Mouse (Mus musculus) lung, postnatal 36 days (tissue): ENCODE measurements at regions not wholly inside any gene's neighbourhood (a gene's known extent, or its start where the extent isn't known, plus 50 kb on each side); places are given as distances from the start of the nearest gene placed in this dataset.

Experiments used
- DNase-seq: peaks from one replicate; pipeline ENCODE4 v3.0.0; 2022; ENCODE audit warnings: mixed read lengths

- no peak for DNase-seq
Observed at GRCm38 (mm10) chr5:118354127-118354526, 109.1 kb downstream of the 2410131K14Rik start.

GRCm38 (mm10) chr5:118354871-118355270, 109.8 kb downstream of the 2410131K14Rik start:
- no peak for DNase-seq

- DNase-seq: no peak
Observed at GRCm38 (mm10) chr5:118355287-118355686, 110.3 kb downstream of the 2410131K14Rik start.

- DNase-seq: peak; percentile 80
Observed at GRCm38 (mm10) chr5:118355691-118356337, 110.8 kb downstream of the 2410131K14Rik start.

- peak; percentile 21 for DNase-seq
Observed at GRCm38 (mm10) chr5:118359646-118360373, 114.8 kb downstream of the 2410131K14Rik start.

- no peak for DNase-seq
Observed at GRCm38 (mm10) chr5:118360374-118361064, 115.5 kb downstream of the 2410131K14Rik start.

- no peak for DNase-seq
Observed at GRCm38 (mm10) chr5:118361133-118361852, 116.3 kb downstream of the 2410131K14Rik start.

- no peak for DNase-seq
Observed at GRCm38 (mm10) chr5:118361853-118362406, 116.9 kb downstream of the 2410131K14Rik start.

- DNase-seq: no peak
Observed at GRCm38 (mm10) chr5:118362738-118363137, 117.7 kb downstream of the 2410131K14Rik start.

GRCm38 (mm10) chr5:118363154-118363553, 118.1 kb downstream of the 2410131K14Rik start:
- no peak for DNase-seq

- DNase-seq: no peak
Observed at GRCm38 (mm10) chr5:118364646-118365045, 119.6 kb downstream of the 2410131K14Rik start.

- peak; percentile 29 for DNase-seq
Observed at GRCm38 (mm10) chr5:118365196-118365595, 120.2 kb downstream of the 2410131K14Rik start.

GRCm38 (mm10) chr5:118365651-118366050, 120.6 kb downstream of the 2410131K14Rik start:
- peak; percentile 30 for DNase-seq

- DNase-seq: no peak
Observed at GRCm38 (mm10) chr5:118367047-118367446, 122.0 kb downstream of the 2410131K14Rik start.

- DNase-seq: peak; percentile 26
Observed at GRCm38 (mm10) chr5:118373581-118373981, 128.6 kb downstream of the 2410131K14Rik start.

- DNase-seq: peak; percentile 83
Observed at GRCm38 (mm10) chr5:118374968-118375367, 129.9 kb downstream of the 2410131K14Rik start.

GRCm38 (mm10) chr5:118375916-118376315, 130.9 kb downstream of the 2410131K14Rik start:
- DNase-seq: no peak

- DNase-seq: no peak
Observed at GRCm38 (mm10) chr5:118376478-118376877, 131.5 kb downstream of the 2410131K14Rik start.

GRCm38 (mm10) chr5:118377402-118377848, 132.4 kb downstream of the 2410131K14Rik start:
- no peak for DNase-seq

- DNase-seq: peak; percentile 89
Observed at GRCm38 (mm10) chr5:118379245-118380051, 134.4 kb downstream of the 2410131K14Rik start.

- DNase-seq: no peak
Observed at GRCm38 (mm10) chr5:118380052-118380421, 135.0 kb downstream of the 2410131K14Rik start.
